Mouse (Mus musculus): ENCODE data around the gene Pfn1. TPM values are rescaled to one million over a fixed set of nuclear protein-coding genes. Genes with fewer than 3 reads are reported as not detected.

Pfn1 gene
- total RNA-seq, 1 experiment = 732 TPM

DNA sequence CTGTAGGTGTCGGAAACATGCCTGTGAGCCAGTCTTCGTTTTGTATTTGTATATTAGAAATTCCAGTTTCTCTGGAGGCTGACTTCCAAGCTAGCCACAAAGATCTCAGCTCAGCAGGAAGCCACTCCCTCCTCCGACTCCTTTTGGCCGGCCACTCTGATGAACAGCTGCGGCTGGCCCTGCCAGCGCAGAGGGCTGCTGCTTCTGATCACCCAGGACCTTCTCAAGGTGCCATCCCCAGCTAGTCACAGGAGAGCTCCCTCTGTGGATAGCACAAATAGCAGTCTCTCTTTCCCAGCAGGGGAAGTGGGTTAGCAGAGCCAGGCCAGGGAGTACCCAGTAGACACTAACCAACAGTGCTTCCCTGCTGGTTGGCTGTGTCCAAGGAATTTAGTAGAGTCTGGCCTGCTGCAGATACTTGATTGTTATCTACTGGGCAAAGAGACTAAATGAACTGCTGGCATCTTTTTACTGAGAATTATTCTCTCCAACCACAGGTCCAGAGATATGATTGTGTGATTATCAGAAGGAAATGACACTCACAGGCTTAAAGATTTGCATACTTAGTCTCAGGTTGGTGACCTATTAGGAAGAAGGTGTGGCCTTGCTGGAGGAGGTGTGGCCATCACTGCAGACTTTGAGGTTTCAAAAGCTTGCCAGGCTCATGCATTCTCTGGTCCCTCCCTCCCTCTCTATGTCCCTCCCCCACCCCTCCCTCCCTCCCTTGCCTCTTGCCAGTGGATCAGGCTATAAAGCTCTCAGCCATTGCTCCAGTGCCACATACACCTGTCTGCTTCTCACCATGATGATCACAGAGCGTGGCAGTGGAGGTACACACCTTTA is 32.3 kb downstream of the Pfn1 start:
- no peak overlapping the region for H3K27ac ChIP-seq (ENCODE audit: insufficient read depth, low read depth, low read length, poor library complexity, severe bottlenecking)
- H3K9ac ChIP-seq (ENCODE audit: insufficient read depth, low read depth, low read length, poor library complexity, severe bottlenecking) = no peak overlapping the region; the same call in 1 of the 2 replicates
- in situ Hi-C loops (cut with MboI; ENCODE audit: low sequenced_read_pairs in 2 of 2, unreplicated experiment in 2 of 2) = loop anchor here in 1 of 2 experiments (10.0 kb wide), 1 partner anchor 133 kb away; no protein-coding TSS in a partner anchor
- peaks cover 4 to 20% of the 10 kb centered on the region in 2 experiments; a peak in 2 of 4 replicates for H3K4me1 ChIP-seq (ENCODE audit: control insufficient read depth in 2 of 2, insufficient read depth in 2 of 2, low read length in 2 of 2, poor library complexity in 1 of 2)
- no peak for DNase-seq (ENCODE audit: low read depth, low spot score)
- TF ChIP-seq MAFK (IDR thresholded peaks at IDR 0.05; ENCODE audit: insufficient read depth, low read depth, low read length) (no peak), ZC3H11A (IDR thresholded peaks at IDR 0.05; ENCODE audit: borderline replicate concordance, low read depth, low read length) (no peak), ZNF384 (IDR thresholded peaks at IDR 0.05; ENCODE audit: low read depth, low read length) (no peak), HCFC1 (IDR thresholded peaks at IDR 0.05; ENCODE audit: borderline replicate concordance, insufficient read depth, low read length) (no peak)
- H3K36me3 ChIP-seq (ENCODE audit: control insufficient read depth, insufficient read depth, low read length, poor library complexity, severe bottlenecking) = no peaks in the 10 kb centered on the region
- H3K9me3 ChIP-seq (ENCODE audit: control insufficient read depth, insufficient read depth, low read depth, low read length) = no peaks in the 10 kb centered on the region
- no peak overlapping the region for H3K4me3 ChIP-seq (ENCODE audit: insufficient read depth in 1 of 2, low read depth in 1 of 2, low read length in 2 of 2, poor library complexity in 1 of 2, severe bottlenecking in 1 of 2)

DNA sequence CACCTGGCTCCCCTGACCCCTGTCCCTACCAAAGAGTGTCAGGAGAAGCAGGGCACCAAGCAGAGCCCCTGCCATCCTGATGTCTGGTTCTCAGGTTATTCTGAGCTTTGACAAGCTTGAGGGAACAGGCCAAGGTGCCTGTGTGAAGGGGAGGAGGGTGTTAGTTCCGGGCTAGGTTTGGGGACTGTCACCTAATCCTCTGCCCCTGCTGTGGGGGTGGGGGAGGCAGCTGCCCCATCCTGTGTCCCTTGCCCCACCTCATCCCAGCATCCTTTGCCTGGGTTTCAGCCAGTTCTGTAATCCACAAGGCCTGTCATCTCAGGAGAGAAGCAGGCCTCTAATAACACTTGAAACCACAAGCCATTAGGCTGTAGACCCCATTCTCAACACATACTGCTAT is 35.3 kb downstream of the Pfn1 start, which contains the start of gene Chrne:
TSS of gene Chrne (minus strand) at position 116 of the 400 bp plus-strand sequence.
- TF ChIP-seq CHD2 (IDR thresholded peaks at IDR 0.05; ENCODE audit: low read depth, low read length) (no peak), HCFC1 (IDR thresholded peaks at IDR 0.05; ENCODE audit: borderline replicate concordance, insufficient read depth, low read length) (no peak), MAFK (IDR thresholded peaks at IDR 0.05; ENCODE audit: insufficient read depth, low read depth, low read length) (no peak), ZC3H11A (IDR thresholded peaks at IDR 0.05; ENCODE audit: borderline replicate concordance, low read depth, low read length) (no peak), ZNF384 (IDR thresholded peaks at IDR 0.05; ENCODE audit: low read depth, low read length) (no peak)
- in situ Hi-C loops (cut with MboI; ENCODE audit: low sequenced_read_pairs in 2 of 2, unreplicated experiment in 2 of 2) = loop anchor here in 1 of 2 experiments (5.0 kb wide), 1 partner anchor 92 kb away; the partner anchor contains the start of gene Psmb6
- Histone ChIP-seq H3K4me3 (ENCODE audit: insufficient read depth in 1 of 2, low read depth in 1 of 2, low read length in 2 of 2, poor library complexity in 1 of 2, severe bottlenecking in 1 of 2) (no peak within 1 kb of the TSS), H3K4me1 (ENCODE audit: control insufficient read depth in 2 of 2, insufficient read depth in 2 of 2, low read length in 2 of 2, poor library complexity in 1 of 2) (peaks cover 0 to 12% of the 10 kb centered on the region in 2 experiments; a peak in 2 of 4 replicates), H3K9me3 (ENCODE audit: control insufficient read depth, insufficient read depth, low read depth, low read length) (no peaks in the 10 kb centered on the region), H3K27ac (ENCODE audit: insufficient read depth, low read depth, low read length, poor library complexity, severe bottlenecking) (no peak within 1 kb of the TSS), H3K36me3 (ENCODE audit: control insufficient read depth, insufficient read depth, low read length, poor library complexity, severe bottlenecking) (no peaks in the 10 kb centered on the region), H3K9ac (ENCODE audit: insufficient read depth, low read depth, low read length, poor library complexity, severe bottlenecking) (no peak within 1 kb of the TSS)
- DNase-seq (ENCODE audit: low read depth, low spot score) = no peak

DNA sequence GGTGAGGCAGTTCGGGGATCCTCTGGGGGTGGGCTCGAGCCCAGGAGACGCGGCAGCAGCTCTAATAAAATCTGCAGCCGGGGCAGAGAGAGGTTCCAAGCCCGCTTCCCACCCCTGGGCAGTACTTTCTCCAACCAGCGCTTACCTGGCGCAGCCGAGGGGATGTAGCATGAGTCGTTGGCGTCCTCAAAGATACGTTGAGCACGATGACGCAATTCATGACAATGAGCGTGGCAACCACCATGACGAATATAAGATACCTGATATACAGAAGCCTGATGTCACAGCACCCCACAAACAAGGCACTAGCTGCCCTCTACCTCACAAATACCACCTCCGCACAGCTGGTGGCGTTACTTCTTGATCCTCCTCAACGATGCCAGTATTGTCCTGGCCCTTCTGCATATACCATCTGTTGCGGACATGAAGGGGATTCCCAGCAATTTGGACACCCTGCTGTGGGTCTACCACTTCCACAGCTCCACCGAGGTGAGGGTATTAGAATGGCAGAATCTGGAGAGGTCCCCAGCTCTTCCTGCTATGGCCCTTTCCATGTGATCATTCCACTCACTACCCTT is 38.8 kb downstream of the Pfn1 start, which contains the start of gene 4930544D05Rik:
TSS of gene 4930544D05Rik (plus strand) at position 333 of the 578 bp plus-strand sequence.
- in situ Hi-C loops (cut with MboI; ENCODE audit: low sequenced_read_pairs in 2 of 2, unreplicated experiment in 2 of 2) = loop anchor here in 1 of 2 experiments (5.0 kb wide), 1 partner anchor 88 kb away; the partner anchor contains the start of gene Psmb6
- Histone ChIP-seq H3K36me3 (ENCODE audit: control insufficient read depth, insufficient read depth, low read length, poor library complexity, severe bottlenecking) (peaks cover 19% of the 10 kb centered on the region), H3K9ac (ENCODE audit: insufficient read depth, low read depth, low read length, poor library complexity, severe bottlenecking) (peak within 1 kb of the TSS; percentile 50), H3K4me3 (ENCODE audit: insufficient read depth in 1 of 2, low read depth in 1 of 2, low read length in 2 of 2, poor library complexity in 1 of 2, severe bottlenecking in 1 of 2) (peak within 1 kb of the TSS; percentile 57 to 81), H3K27ac (ENCODE audit: insufficient read depth, low read depth, low read length, poor library complexity, severe bottlenecking) (no peak within 1 kb of the TSS), H3K4me1 (ENCODE audit: control insufficient read depth in 2 of 2, insufficient read depth in 2 of 2, low read length in 2 of 2, poor library complexity in 1 of 2) (peaks cover 0 to 6% of the 10 kb centered on the region in 2 experiments; a peak in 1 of 4 replicates), H3K9me3 (ENCODE audit: control insufficient read depth, insufficient read depth, low read depth, low read length) (no peaks in the 10 kb centered on the region)
- TF ChIP-seq HCFC1 (IDR thresholded peaks at IDR 0.05; ENCODE audit: borderline replicate concordance, insufficient read depth, low read length) (no peak), ZNF384 (IDR thresholded peaks at IDR 0.05; ENCODE audit: low read depth, low read length) (no peak), MAFK (IDR thresholded peaks at IDR 0.05; ENCODE audit: insufficient read depth, low read depth, low read length) (no peak), ZC3H11A (IDR thresholded peaks at IDR 0.05; ENCODE audit: borderline replicate concordance, low read depth, low read length) (no peak), CHD2 (IDR thresholded peaks at IDR 0.05; ENCODE audit: low read depth, low read length) (no peak)
- no peak for DNase-seq (ENCODE audit: low read depth, low spot score)

DNA sequence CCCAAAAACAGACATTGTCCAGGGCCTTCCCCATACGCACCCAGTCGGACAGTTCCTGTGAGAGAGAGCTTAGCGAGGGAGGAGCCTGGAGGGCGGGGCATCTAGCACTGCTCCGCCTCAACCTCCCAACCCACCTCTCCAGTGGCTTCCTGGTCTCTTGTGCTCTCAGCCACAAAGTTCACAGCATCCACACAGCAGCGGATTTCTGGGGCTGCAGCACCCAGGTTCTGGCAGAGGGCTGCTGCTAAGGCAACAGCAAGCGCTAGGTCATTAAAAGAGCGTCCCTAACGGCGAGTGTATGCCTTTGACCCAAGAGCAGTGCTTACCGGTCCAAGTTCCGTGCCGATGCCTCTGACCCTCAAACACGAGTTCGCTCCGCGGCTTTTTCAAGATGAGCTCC is 39.4 kb downstream of the Pfn1 start:
- peak overlapping the region; percentile 50 for H3K9ac ChIP-seq (ENCODE audit: insufficient read depth, low read depth, low read length, poor library complexity, severe bottlenecking)
- in situ Hi-C loops (cut with MboI; ENCODE audit: low sequenced_read_pairs in 2 of 2, unreplicated experiment in 2 of 2) = loop anchor here in 1 of 2 experiments (5.0 kb wide), 1 partner anchor 88 kb away; the partner anchor contains the start of gene Psmb6

More for the DNA sequence above, 39.4 kb downstream of the Pfn1 start:
- Histone ChIP-seq H3K36me3 (ENCODE audit: control insufficient read depth, insufficient read depth, low read length, poor library complexity, severe bottlenecking) (peaks cover 23% of the 10 kb centered on the region), H3K4me3 (ENCODE audit: insufficient read depth in 1 of 2, low read depth in 1 of 2, low read length in 2 of 2, poor library complexity in 1 of 2, severe bottlenecking in 1 of 2) (peak overlapping the region; percentile 57 to 81), H3K4me1 (ENCODE audit: control insufficient read depth in 2 of 2, insufficient read depth in 2 of 2, low read length in 2 of 2, poor library complexity in 1 of 2) (peaks cover 0 to 6% of the 10 kb centered on the region in 2 experiments; a peak in 1 of 4 replicates), H3K27ac (ENCODE audit: insufficient read depth, low read depth, low read length, poor library complexity, severe bottlenecking) (no peak overlapping the region), H3K9me3 (ENCODE audit: control insufficient read depth, insufficient read depth, low read depth, low read length) (no peaks in the 10 kb centered on the region)
- DNase-seq (ENCODE audit: low read depth, low spot score) = peak; percentile 59
- TF ChIP-seq CHD2 (IDR thresholded peaks at IDR 0.05; ENCODE audit: low read depth, low read length) (no peak), ZNF384 (IDR thresholded peaks at IDR 0.05; ENCODE audit: low read depth, low read length) (no peak), MAFK (IDR thresholded peaks at IDR 0.05; ENCODE audit: insufficient read depth, low read depth, low read length) (no peak)

All from ES-E14 (cell line).